Mouse (Mus musculus) stomach, postnatal 0 days (tissue): ENCODE data around the gene Prdx1.

Experiments
- CTCF ChIP-seq: IDR thresholded peaks from 2 replicates; pipeline ENCODE4 v1.5.1; 2016; ENCODE audit warnings: antibody characterized with exemption, low read depth, mild to moderate bottlenecking, moderate library complexity
- EP300 ChIP-seq: optimal IDR thresholded peaks from 2 replicates; pipeline ENCODE3; 2016; ENCODE audit warnings: antibody characterized with exemption

- TF ChIP-seq CTCF: peak; percentile 31; the same call in 1 of the 2 replicates
- TF ChIP-seq EP300: peak; percentile 59
These were observed 34.2 kb upstream of the Prdx1 start, which contains the start of gene Akr1a1 for GRCm38 (mm10) chr4:116650924-116651796.
